Mouse (Mus musculus) forebrain, embryonic 16.5 days (tissue): ENCODE data around the gene Gm20388. TPM values are rescaled to one million over a fixed set of nuclear protein-coding genes. Genes with fewer than 3 reads are reported as not detected.
"Not testable (repeated sequence)": the region's sequence is repeated elsewhere in the genome, so short reads cannot be mapped to it uniquely, and the experiment has no call there.

Source experiments
- ATAC-seq: fragments of 200-750 bp; cut with Nextera tagmentation; 2 replicates; pipeline ENCODE4 v1.8.0; 2017; ENCODE audit warnings: mild to moderate bottlenecking, moderate library complexity
- H3K27ac ChIP-seq: fragments of 300-500 bp; sonication (generic); 2 replicates; pipeline ENCODE4 v1.5.1; 2014; ENCODE audit warnings: low read length, control low read depth
- H3K27me3 ChIP-seq: fragments of 300-500 bp; sonication (generic); replicated peaks from 2 replicates; pipeline ENCODE4 v1.6.1; 2014; ENCODE audit warnings: low read length; ENCODE audit not compliant: control insufficient read depth, insufficient read depth
- H3K36me3 ChIP-seq: fragments of 300-500 bp; sonication (generic); 2 replicates; pipeline ENCODE4 v1.6.1; 2014; ENCODE audit not compliant: control insufficient read depth, insufficient read depth
- H3K4me1 ChIP-seq: fragments of 300-500 bp; sonication (generic); replicated peaks from 2 replicates; pipeline ENCODE4 v1.6.1; 2014; ENCODE audit warnings: low read length; ENCODE audit not compliant: control insufficient read depth, insufficient read depth
- H3K4me2 ChIP-seq: fragments of 300-500 bp; sonication (generic); 2 replicates; pipeline ENCODE4 v1.6.1; 2014; ENCODE audit warnings: mild to moderate bottlenecking, low read length, control low read depth
- H3K4me3 ChIP-seq: fragments of 300-500 bp; sonication (generic); replicated peaks from 2 replicates; pipeline ENCODE4 v1.5.1; 2014; ENCODE audit warnings: mild to moderate bottlenecking, low read length, control low read depth
- H3K9ac ChIP-seq: fragments of 300-500 bp; sonication (generic); replicated peaks from 2 replicates; pipeline ENCODE4 v1.6.1; 2014; ENCODE audit warnings: low read depth, low read length, control low read depth
- H3K9me3 ChIP-seq: fragments of 300-500 bp; sonication (generic); 2 replicates; pipeline ENCODE4 v1.6.1; 2016; ENCODE audit warnings: low read length; ENCODE audit not compliant: control insufficient read depth
- WGBS: fragments of 180-500 bp; shearing (Covaris S2); extraction: QIAGEN DNeasy Blood & Tissue Kit; methylation state at CpG from one replicate; pipeline ENCODE4 v1.1.7; 2014; 5-methylcytosine and 5-hydroxymethylcytosine counted together
- polyA plus RNA-seq: library from polyadenylated mRNA; unstranded; fragments of >200 nt; fragmentation: Nextera tagmentation; extraction: Ambion mirVana; gene quantifications from 2 replicates; pipeline ENCODE4 v1.2.1, GENCODE M21; 2015

Gene Gm20388
- polyA plus RNA-seq, 1 experiment from 2014 or later, result 4.7 TPM

DNA sequence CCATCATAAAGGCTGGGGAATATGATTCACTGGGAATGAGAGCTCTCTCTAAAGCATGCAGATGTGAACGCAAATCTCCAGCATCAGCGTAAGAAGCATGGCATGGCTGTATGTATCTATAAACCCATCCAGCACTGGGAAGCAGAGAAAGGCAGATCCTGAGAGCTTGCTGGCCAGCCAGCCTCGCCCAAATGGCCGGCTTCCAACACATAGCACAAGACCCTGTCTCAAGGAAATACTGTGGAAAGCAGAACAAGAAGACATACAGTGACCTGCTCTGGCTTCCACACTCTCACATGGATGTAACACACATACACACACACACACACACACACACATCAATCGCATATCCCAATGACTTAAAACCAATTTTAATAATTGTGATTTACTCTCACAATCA lies 4252.6 kb downstream of the Gm20388 start:
- no peak overlapping the region for H3K9ac ChIP-seq
- no peak overlapping the region for H3K4me2 ChIP-seq
- 88% methylated on average over 5 of the region's 5 CpGs for WGBS
- H3K27ac ChIP-seq, result no peak overlapping the region
- H3K27me3 ChIP-seq, result no peaks in the 10 kb centered on the region
- H3K9me3 ChIP-seq, result no peaks in the 10 kb centered on the region
- ATAC-seq, result no peak
- no peaks in the 10 kb centered on the region for H3K4me1 ChIP-seq
- H3K4me3 ChIP-seq, result no peak overlapping the region
- no peaks in the 10 kb centered on the region for H3K36me3 ChIP-seq

GRCm38 (mm10) chr8:124169749-124170148 lies 4259.1 kb downstream of the Gm20388 start:
- ATAC-seq, result peak; percentile 36
- 17% methylated on average over 7 of the region's 7 CpGs for WGBS
- H3K4me2 ChIP-seq, result no peak overlapping the region

DNA sequence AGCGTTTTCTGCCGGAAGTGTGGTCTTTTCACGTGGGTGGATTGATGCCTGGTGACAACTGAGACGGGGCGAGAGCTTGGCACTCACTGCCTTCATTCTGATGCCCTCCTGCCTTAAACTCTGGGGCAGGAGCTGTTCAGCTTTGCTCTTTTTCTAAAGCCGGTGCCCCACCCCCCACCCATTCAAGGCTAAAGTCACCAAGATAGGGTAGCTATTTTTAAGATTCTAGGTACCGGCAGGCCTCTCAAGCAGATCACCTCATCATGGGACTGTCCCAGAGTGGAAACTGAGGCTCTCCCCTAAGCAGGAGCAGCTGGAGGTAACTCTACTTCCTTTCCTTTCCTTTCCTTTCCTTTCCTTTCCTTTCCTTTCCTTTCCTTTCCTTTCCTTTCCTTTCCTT lies 4260.0 kb downstream of the Gm20388 start:
- WGBS, result 72% methylated on average over 7 of the region's 7 CpGs
- Histone ChIP-seq H3K4me3 (no peak overlapping the region), H3K9me3 (no peaks in the 10 kb centered on the region), H3K36me3 (no peaks in the 10 kb centered on the region), H3K27me3 (no peaks in the 10 kb centered on the region), H3K27ac (no peak overlapping the region), H3K9ac (no peak overlapping the region), H3K4me1 (peaks cover 38% of the 10 kb centered on the region), H3K4me2 (no peak overlapping the region)
- no peak for ATAC-seq

More at GRCm38 (mm10) chr8:124169749-124170148, 4259.1 kb downstream of the Gm20388 start:
- no peaks in the 10 kb centered on the region for H3K27me3 ChIP-seq
- 0 out of 2 replicates have a peak overlapping the region, but pooled peaks have one; percentile 14 for H3K27ac ChIP-seq
- peaks cover 35% of the 10 kb centered on the region for H3K4me1 ChIP-seq
- H3K4me3 ChIP-seq, result no peak overlapping the region
- no peak overlapping the region for H3K9ac ChIP-seq
- no peaks in the 10 kb centered on the region for H3K9me3 ChIP-seq
- H3K36me3 ChIP-seq, result no peaks in the 10 kb centered on the region

DNA sequence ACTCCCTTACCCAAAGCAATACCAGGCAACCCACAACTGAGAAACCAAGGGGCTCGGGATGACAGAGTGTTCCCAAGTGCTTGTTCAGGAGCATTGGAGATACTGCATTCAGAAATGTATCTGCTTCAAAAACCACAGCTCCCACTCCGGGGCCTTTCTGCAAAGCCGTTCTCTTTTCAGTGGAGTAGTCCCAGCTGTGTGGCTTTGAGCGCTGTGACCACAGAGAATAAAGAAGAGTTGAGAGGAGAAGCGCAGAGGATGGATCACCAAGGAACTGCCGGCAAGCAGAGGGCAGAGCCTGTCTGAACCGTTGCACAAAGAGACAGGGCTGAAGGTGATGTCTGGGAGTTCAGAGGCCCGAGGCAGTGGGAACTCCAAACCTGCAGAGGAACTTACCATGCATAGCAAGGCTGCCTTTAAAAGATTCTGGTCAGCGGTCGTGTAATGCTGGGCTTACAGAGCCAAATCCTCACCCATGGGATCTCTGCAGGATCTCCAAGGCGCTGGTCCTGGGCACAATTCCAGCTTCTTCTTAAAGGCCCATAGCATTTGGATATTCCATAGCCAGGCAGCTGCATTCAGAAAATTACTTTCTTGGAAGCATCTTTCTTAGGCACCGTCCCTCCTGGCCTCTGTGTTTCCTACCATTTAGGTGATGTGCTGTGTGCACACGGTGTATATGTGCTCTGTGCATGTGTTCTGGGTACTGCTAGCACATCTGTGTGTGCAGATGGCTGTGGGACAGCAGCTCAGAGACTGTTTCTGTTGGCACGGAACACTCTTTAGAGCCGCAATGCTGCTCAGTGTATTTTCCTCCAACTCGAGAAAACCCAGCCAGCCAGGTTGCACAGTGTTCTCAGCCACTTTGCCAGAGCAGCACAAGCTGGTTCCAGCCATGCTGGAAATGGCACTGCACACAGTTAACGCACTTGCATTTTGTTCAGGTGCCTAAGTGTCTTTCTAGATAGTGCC lies 4261.2 kb downstream of the Gm20388 start:
- Histone ChIP-seq H3K9me3 (no peaks in the 10 kb centered on the region), H3K4me3 (no peak overlapping the region), H3K27me3 (no peaks in the 10 kb centered on the region), H3K4me1 (peaks cover 49% of the 10 kb centered on the region), H3K27ac (no peak overlapping the region; the same call in 1 of the 2 replicates), H3K9ac (no peak overlapping the region), H3K36me3 (no peaks in the 10 kb centered on the region), H3K4me2 (no peak overlapping the region)
- 41% methylated on average over 17 of the region's 17 CpGs for WGBS
- ATAC-seq, result peak; percentile 43; the same call in 1 of the 2 replicates

- no peaks in the 10 kb centered on the region for H3K27me3 ChIP-seq
- no peak overlapping the region for H3K4me3 ChIP-seq
- H3K27ac ChIP-seq, result no peak overlapping the region; the same call in 1 of the 2 replicates
- no peaks in the 10 kb centered on the region for H3K9me3 ChIP-seq
- no peak overlapping the region for H3K9ac ChIP-seq
- H3K4me1 ChIP-seq, result peaks cover 46% of the 10 kb centered on the region
- no peaks in the 10 kb centered on the region for H3K36me3 ChIP-seq
- no peak overlapping the region for H3K4me2 ChIP-seq
- no peak for ATAC-seq
- WGBS, result 76% methylated on average over 4 of the region's 4 CpGs
Measured at GRCm38 (mm10) chr8:124173688-124174087, 4263.0 kb downstream of the Gm20388 start.

GRCm38 (mm10) chr8:124176133-124176532 lies 4265.5 kb downstream of the Gm20388 start:
- H3K4me3 ChIP-seq, result no peak overlapping the region
- H3K27ac ChIP-seq, result peak overlapping the region; percentile 62
- 60% methylated on average over 6 of the region's 6 CpGs for WGBS
- no peak overlapping the region for H3K4me2 ChIP-seq
- no peaks in the 10 kb centered on the region for H3K27me3 ChIP-seq
- H3K9ac ChIP-seq, result peak overlapping the region; percentile 11; the same call in 1 of the 2 replicates
- H3K4me1 ChIP-seq, result peaks cover 29% of the 10 kb centered on the region
- no peaks in the 10 kb centered on the region for H3K9me3 ChIP-seq
- H3K36me3 ChIP-seq, result no peaks in the 10 kb centered on the region
- 0 out of 2 replicates have a peak, but pooled peaks have one; percentile 41 for ATAC-seq

GRCm38 (mm10) chr8:124177092-124177491 lies 4266.5 kb downstream of the Gm20388 start:
- ATAC-seq, H3K4me3 ChIP-seq, H3K9me3 ChIP-seq, H3K27me3 ChIP-seq, H3K4me2 ChIP-seq, H3K36me3 ChIP-seq, H3K27ac ChIP-seq, H3K9ac ChIP-seq: not testable (repeated sequence)
- WGBS, result 84% methylated on average over 1 of the region's 1 CpGs
- H3K4me1 ChIP-seq, result peaks cover 22% of the 10 kb centered on the region

- H3K27ac ChIP-seq, result no peak overlapping the region
- no peaks in the 10 kb centered on the region for H3K36me3 ChIP-seq
- no peak for ATAC-seq
- H3K27me3 ChIP-seq, result no peaks in the 10 kb centered on the region
- H3K4me2 ChIP-seq, result no peak overlapping the region
- no peak overlapping the region for H3K4me3 ChIP-seq
- WGBS, result 50% methylated on average over 5 of the region's 5 CpGs
- H3K4me1 ChIP-seq, result peaks cover 32% of the 10 kb centered on the region
- no peaks in the 10 kb centered on the region for H3K9me3 ChIP-seq
- no peak overlapping the region for H3K9ac ChIP-seq
Measured at GRCm38 (mm10) chr8:124180681-124181445, 4270.2 kb downstream of the Gm20388 start.

DNA sequence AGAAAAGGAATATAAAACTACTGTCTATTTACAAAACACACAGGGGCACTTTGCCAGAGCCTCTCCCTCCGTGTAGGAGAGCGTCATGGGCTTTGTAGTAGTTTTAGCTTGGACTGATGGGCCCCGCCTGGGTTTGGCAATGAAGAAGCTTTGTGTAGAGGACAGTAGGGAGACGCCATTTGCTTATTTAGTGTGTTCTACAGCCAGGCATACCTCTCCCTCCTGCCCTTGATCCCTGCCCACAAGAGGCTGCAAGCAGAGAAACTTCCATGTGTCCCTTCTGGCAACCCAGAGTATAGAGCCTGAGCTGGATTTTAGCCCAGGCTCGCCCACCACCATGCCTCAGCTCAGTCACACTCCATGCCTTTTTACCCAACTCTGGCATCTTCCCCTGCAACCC lies 4271.1 kb downstream of the Gm20388 start:
- Histone ChIP-seq H3K4me2 (no peak overlapping the region), H3K9ac (no peak overlapping the region), H3K27ac (no peak overlapping the region), H3K4me1 (peaks cover 23% of the 10 kb centered on the region), H3K4me3 (no peak overlapping the region), H3K9me3 (no peaks in the 10 kb centered on the region), H3K36me3 (no peaks in the 10 kb centered on the region), H3K27me3 (no peaks in the 10 kb centered on the region)
- 75% methylated on average over 5 of the region's 5 CpGs for WGBS
- ATAC-seq, result no peak
